Mouse (Mus musculus) lung, postnatal 0 days (tissue): ENCODE measurements around the gene Sipa1l3.

ENCODE experiments used
- CTCF ChIP-seq: IDR thresholded peaks from 2 replicates; pipeline ENCODE4 v1.5.1; 2016; ENCODE audit warnings: antibody characterized with exemption, mild to moderate bottlenecking
- EP300 ChIP-seq: IDR thresholded peaks from 2 replicates; pipeline ENCODE4 v1.6.1; 2016; ENCODE audit warnings: antibody characterized with exemption, mild to moderate bottlenecking, control low read depth

DNA sequence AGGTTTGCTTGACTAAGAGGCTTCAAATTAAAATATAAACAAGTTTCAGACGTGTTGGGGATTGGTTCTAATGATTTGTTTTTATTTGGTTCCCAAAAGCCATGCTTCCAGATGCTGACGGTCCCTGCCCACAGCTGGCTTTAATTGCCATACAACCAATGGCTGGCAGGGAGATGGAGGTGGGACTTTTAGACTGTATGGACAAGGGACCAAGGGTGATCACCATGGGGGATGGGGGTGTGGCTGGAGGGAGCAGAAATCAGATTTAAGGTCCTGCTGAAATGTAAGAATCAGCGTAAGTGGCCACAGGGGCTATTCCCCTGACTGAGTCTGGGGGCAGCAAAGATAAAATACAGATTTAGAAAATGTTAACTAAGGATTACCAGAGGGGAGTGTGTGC lies 32.2 kb upstream of the Sipa1l3 start:
- no peak for TF ChIP-seq CTCF
- no peak for TF ChIP-seq EP300
